Mouse (Mus musculus) heart, postnatal 0 days (tissue): Measurements from ENCODE around the gene Eef2.

Experiments
- CTCF ChIP-seq: IDR thresholded peaks from 2 replicates; pipeline ENCODE4 v1.5.1; 2016; ENCODE audit warnings: antibody characterized with exemption, control low read depth, low read depth
- EP300 ChIP-seq: IDR thresholded peaks from 2 replicates; pipeline ENCODE4 v1.6.1; 2016; ENCODE audit warnings: antibody characterized with exemption, low read depth

GRCm38 (mm10) chr10:81200605-81201287 lies 24.3 kb downstream of the Eef2 start:
- TF ChIP-seq CTCF (no peak), EP300 (0 out of 2 replicates have a peak, but pooled peaks have one; percentile 19)
